Mouse (Mus musculus) hindbrain, embryonic 12.5 days (tissue): ENCODE results near the gene Gck. TPM values are rescaled to one million over a fixed set of nuclear protein-coding genes. Genes with fewer than 3 reads are reported as not detected.

Experiments
- ATAC-seq: fragments of 200-750 bp; cut with Nextera tagmentation; 2 replicates; pipeline ENCODE4 v1.8.0; 2017; ENCODE audit warnings: moderate TSS enrichment; ENCODE audit not compliant: low FRiP score
- H3K27ac ChIP-seq: fragments of 300-500 bp; sonication (generic); 2 replicates; pipeline ENCODE4 v1.5.1; 2016; ENCODE audit warnings: mild to moderate bottlenecking
- H3K27me3 ChIP-seq: fragments of 300-500 bp; sonication (generic); 2 replicates; pipeline ENCODE4 v1.6.1; 2016; ENCODE audit warnings: mild to moderate bottlenecking
- H3K36me3 ChIP-seq: fragments of 300-500 bp; sonication (generic); 2 replicates; pipeline ENCODE4 v1.6.1; 2016; ENCODE audit warnings: mild to moderate bottlenecking
- H3K4me1 ChIP-seq: fragments of 300-500 bp; sonication (generic); 2 replicates; pipeline ENCODE4 v1.6.1; 2016
- H3K4me2 ChIP-seq: fragments of 300-500 bp; sonication (generic); replicated peaks from 2 replicates; pipeline ENCODE4 v1.6.1; 2016; ENCODE audit warnings: mild to moderate bottlenecking
- H3K4me3 ChIP-seq: fragments of 300-500 bp; sonication (generic); 2 replicates; pipeline ENCODE4 v1.5.1; 2016; ENCODE audit warnings: mild to moderate bottlenecking
- H3K9ac ChIP-seq: fragments of 300-500 bp; sonication (generic); 2 replicates; pipeline ENCODE4 v1.6.1; 2016; ENCODE audit warnings: mild to moderate bottlenecking, moderate library complexity
- H3K9me3 ChIP-seq: fragments of 300-500 bp; sonication (generic); replicated peaks from 2 replicates; pipeline ENCODE4 v1.6.1; 2016; ENCODE audit warnings: mild to moderate bottlenecking
- WGBS: fragments of 180-500 bp; shearing (Covaris S2); methylation state at CpG from one replicate; pipeline ENCODE4 v1.1.7; 2016; 5-methylcytosine and 5-hydroxymethylcytosine counted together
- polyA plus RNA-seq: library from polyadenylated mRNA; unstranded; fragments of >200 nt; fragmentation: Nextera tagmentation; extraction: Ambion mirVana; gene quantifications from 2 replicates; pipeline ENCODE4 v1.2.1, GENCODE M21; 2016

The Gck gene
- polyA plus RNA-seq, 1 experiment from 2014 or later: 3.6 TPM

- H3K27ac ChIP-seq: no peak overlapping the region
- no peaks in the 10 kb centered on the region for H3K9me3 ChIP-seq
- ATAC-seq: no peak
- H3K4me1 ChIP-seq: peaks cover 10% of the 10 kb centered on the region
- H3K4me2 ChIP-seq: no peak overlapping the region
- no peak overlapping the region for H3K9ac ChIP-seq
- peaks cover 7% of the 10 kb centered on the region for H3K36me3 ChIP-seq
- H3K27me3 ChIP-seq: peaks cover 3% of the 10 kb centered on the region; the same call in 1 of the 2 replicates
- no peak overlapping the region for H3K4me3 ChIP-seq
- WGBS: 22% methylated on average over 9 of the region's 9 CpGs
Observed at GRCm38 (mm10) chr11:5976106-5976505, 26.2 kb upstream of the Gck start.

GRCm38 (mm10) chr11:5975068-5975467, 25.2 kb upstream of the Gck start:
- no peak for ATAC-seq
- no peak overlapping the region for H3K27ac ChIP-seq
- 76% methylated on average over 2 of the region's 2 CpGs for WGBS
- H3K4me2 ChIP-seq: no peak overlapping the region
- H3K9ac ChIP-seq: no peak overlapping the region
- no peaks in the 10 kb centered on the region for H3K9me3 ChIP-seq
- H3K36me3 ChIP-seq: peaks cover 13% of the 10 kb centered on the region
- no peak overlapping the region for H3K4me3 ChIP-seq
- H3K4me1 ChIP-seq: peaks cover 10% of the 10 kb centered on the region
- peaks cover 3% of the 10 kb centered on the region; the same call in 1 of the 2 replicates for H3K27me3 ChIP-seq

GRCm38 (mm10) chr11:5974053-5974452, 24.2 kb upstream of the Gck start:
- no peak overlapping the region for H3K4me3 ChIP-seq
- H3K27me3 ChIP-seq: peaks cover 3% of the 10 kb centered on the region; the same call in 1 of the 2 replicates
- peaks cover 10% of the 10 kb centered on the region for H3K4me1 ChIP-seq
- no peak overlapping the region for H3K27ac ChIP-seq
- no peak overlapping the region for H3K4me2 ChIP-seq
- ATAC-seq: no peak
- H3K36me3 ChIP-seq: peaks cover 22% of the 10 kb centered on the region
- no peak overlapping the region for H3K9ac ChIP-seq
- H3K9me3 ChIP-seq: no peaks in the 10 kb centered on the region
- WGBS: 86% methylated on average over 6 of the region's 6 CpGs

- no peak overlapping the region for H3K9ac ChIP-seq
- H3K4me2 ChIP-seq: no peak overlapping the region
- H3K4me1 ChIP-seq: peaks cover 10% of the 10 kb centered on the region
Observed at GRCm38 (mm10) chr11:5973151-5973550, 23.3 kb upstream of the Gck start.

GRCm38 (mm10) chr11:5971202-5971601, 21.3 kb upstream of the Gck start:
- Histone ChIP-seq H3K4me1 (peaks cover 8% of the 10 kb centered on the region), H3K9me3 (no peaks in the 10 kb centered on the region), H3K9ac (no peak overlapping the region), H3K27me3 (peaks cover 3% of the 10 kb centered on the region; the same call in 1 of the 2 replicates), H3K27ac (no peak overlapping the region), H3K4me2 (no peak overlapping the region), H3K4me3 (no peak overlapping the region), H3K36me3 (peaks cover 50% of the 10 kb centered on the region)
- 58% methylated on average over 7 of the region's 7 CpGs for WGBS
- ATAC-seq: no peak

More at GRCm38 (mm10) chr11:5973151-5973550, 23.3 kb upstream of the Gck start:
- Histone ChIP-seq H3K4me3 (no peak overlapping the region), H3K9me3 (no peaks in the 10 kb centered on the region), H3K27me3 (peaks cover 3% of the 10 kb centered on the region; the same call in 1 of the 2 replicates), H3K27ac (no peak overlapping the region), H3K36me3 (peaks cover 31% of the 10 kb centered on the region)
- WGBS: 57% methylated on average over 7 of the region's 7 CpGs
- ATAC-seq: no peak

GRCm38 (mm10) chr11:5968223-5968622, 18.3 kb upstream of the Gck start:
- H3K27me3 ChIP-seq: peaks cover 3% of the 10 kb centered on the region; the same call in 1 of the 2 replicates
- H3K9me3 ChIP-seq: no peaks in the 10 kb centered on the region
- no peak overlapping the region for H3K4me3 ChIP-seq
- peaks cover 5% of the 10 kb centered on the region for H3K4me1 ChIP-seq
- no peak for ATAC-seq
- no peak overlapping the region for H3K9ac ChIP-seq
- H3K4me2 ChIP-seq: no peak overlapping the region
- WGBS: 84% methylated on average over 6 of the region's 6 CpGs
- H3K36me3 ChIP-seq: peaks cover 80% of the 10 kb centered on the region
- no peak overlapping the region for H3K27ac ChIP-seq

GRCm38 (mm10) chr11:5966751-5967150, 16.9 kb upstream of the Gck start:
- H3K9me3 ChIP-seq: no peaks in the 10 kb centered on the region
- ATAC-seq: no peak
- no peaks in the 10 kb centered on the region for H3K4me1 ChIP-seq
- 90% methylated on average over 3 of the region's 3 CpGs for WGBS
- no peak overlapping the region for H3K27ac ChIP-seq
- no peak overlapping the region for H3K4me3 ChIP-seq
- no peak overlapping the region for H3K9ac ChIP-seq
- peaks cover 87% of the 10 kb centered on the region for H3K36me3 ChIP-seq
- H3K4me2 ChIP-seq: no peak overlapping the region
- no peaks in the 10 kb centered on the region for H3K27me3 ChIP-seq

- WGBS: 86% methylated on average over 11 of the region's 11 CpGs
- H3K4me2 ChIP-seq: no peak overlapping the region
- no peak for ATAC-seq
- H3K36me3 ChIP-seq: peaks cover 96% of the 10 kb centered on the region
- no peaks in the 10 kb centered on the region for H3K27me3 ChIP-seq
- H3K9me3 ChIP-seq: no peaks in the 10 kb centered on the region
- H3K4me3 ChIP-seq: no peak overlapping the region
- H3K9ac ChIP-seq: no peak overlapping the region
- H3K4me1 ChIP-seq: no peaks in the 10 kb centered on the region
- H3K27ac ChIP-seq: no peak overlapping the region
Observed at GRCm38 (mm10) chr11:5965865-5966264, 16.0 kb upstream of the Gck start.

- Histone ChIP-seq H3K27me3 (no peaks in the 10 kb centered on the region), H3K36me3 (peaks cover 55% of the 10 kb centered on the region), H3K4me3 (no peak overlapping the region), H3K4me2 (no peak overlapping the region), H3K9ac (no peak overlapping the region), H3K27ac (no peak overlapping the region), H3K4me1 (peaks cover 14% of the 10 kb centered on the region), H3K9me3 (no peaks in the 10 kb centered on the region)
- ATAC-seq: no peak
- 85% methylated on average over 2 of the region's 2 CpGs for WGBS
Observed at GRCm38 (mm10) chr11:5960051-5960450, 10.2 kb upstream of the Gck start.

GRCm38 (mm10) chr11:5955546-5956276, 5.8 kb upstream of the Gck start, which contains the start of gene Ykt6:
Gene Ykt6 (plus strand): TSS chr11:5955693.
- Histone ChIP-seq H3K36me3 (peaks cover 12% of the 10 kb centered on the region), H3K4me1 (peaks cover 18% of the 10 kb centered on the region), H3K4me2 (peak within 1 kb of the TSS; percentile 87), H3K9ac (peak within 1 kb of the TSS; percentile 93), H3K4me3 (peak within 1 kb of the TSS; percentile 92), H3K27me3 (no peaks in the 10 kb centered on the region), H3K27ac (peak within 1 kb of the TSS; percentile 89), H3K9me3 (no peaks in the 10 kb centered on the region)
- ATAC-seq: peak; percentile 96
- under 1% methylated on average over 71 of the region's 71 CpGs for WGBS

- Histone ChIP-seq H3K4me2 (peak overlapping the region; percentile 87), H3K9me3 (no peaks in the 10 kb centered on the region), H3K4me1 (peaks cover 19% of the 10 kb centered on the region), H3K36me3 (peaks cover 5% of the 10 kb centered on the region), H3K4me3 (peak overlapping the region; percentile 92), H3K9ac (peak overlapping the region; percentile 93), H3K27me3 (no peaks in the 10 kb centered on the region), H3K27ac (peak overlapping the region; percentile 89)
- 5% methylated on average over 7 of the region's 7 CpGs for WGBS
- peak; percentile 79 for ATAC-seq
Observed at GRCm38 (mm10) chr11:5954965-5955504, 5.2 kb upstream of the Gck start.

GRCm38 (mm10) chr11:5954435-5954834, 4.6 kb upstream of the Gck start:
- Histone ChIP-seq H3K9me3 (no peaks in the 10 kb centered on the region), H3K27ac (no peak overlapping the region), H3K4me3 (no peak overlapping the region), H3K4me1 (peaks cover 25% of the 10 kb centered on the region), H3K9ac (no peak overlapping the region), H3K27me3 (no peaks in the 10 kb centered on the region), H3K4me2 (no peak overlapping the region; the same call in 1 of the 2 replicates), H3K36me3 (peaks cover 3% of the 10 kb centered on the region)
- 78% methylated on average over 5 of the region's 5 CpGs for WGBS
- no peak for ATAC-seq
